22 mouse cellular contexts compared by ENCODE assay signal in the genomic region with DNA sequence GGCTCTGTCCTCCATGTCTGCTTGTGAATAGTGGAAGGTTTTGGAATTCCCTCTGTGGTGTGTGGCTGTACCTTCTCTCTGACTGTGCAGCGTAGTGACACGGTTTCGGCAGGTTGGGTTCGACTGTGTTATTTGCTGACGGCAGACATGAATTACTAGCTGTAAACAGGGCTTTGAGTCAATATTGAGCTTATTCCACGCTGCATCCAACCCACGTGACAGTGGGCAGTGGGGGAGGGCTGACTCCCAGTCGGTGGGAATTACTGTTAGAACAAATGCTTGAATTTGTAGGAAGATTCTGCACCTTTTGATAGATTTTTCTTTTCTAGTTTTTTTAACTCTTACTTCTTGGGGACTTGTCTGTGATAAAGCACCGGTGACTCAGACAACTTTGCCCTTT. TPM values are rescaled to one million over a fixed set of nuclear protein-coding genes. Genes with fewer than 3 reads are reported as not detected.
DNase-seq lines count a peak whose midpoint lies in the region; ATAC-seq and TF ChIP-seq lines count a peak whose summit lies in the region.
"Had no signal": no experiment of that assay in that cellular context is flagged by ENCODE, and none has a peak within 500 bp of the region (broad histone marks: within the 10 kb centered on the region; RNA-seq: fewer than 3 reads in every experiment).

No protein-coding gene starts in this region.

- H3K4me3 ChIP-seq in liver, adult 2 months (ENCODE audit: insufficient read depth, low read depth, low read length) = no peak overlapping the region
- no peak overlapping the region for H3K4me3 ChIP-seq in lung, embryonic 16.5 days (ENCODE audit: low read length)
- H3K4me3 ChIP-seq: forebrain, embryonic 13.5 days; hindbrain, embryonic 12.5 days; limb, embryonic 15.5 days; midbrain, embryonic 10.5 days; myocyte; neural tube, embryonic 13.5 days had no signal

- H3K9ac ChIP-seq in liver, adult 2 months (ENCODE audit: low read depth, low read length) = no peak overlapping the region
- H3K9ac ChIP-seq in lung, embryonic 16.5 days (ENCODE audit: low read length) = no peak overlapping the region
- H3K9ac ChIP-seq: forebrain, embryonic 13.5 days; hindbrain, embryonic 12.5 days; limb, embryonic 15.5 days; neural tube, embryonic 13.5 days had no signal

- H3K4me2 ChIP-seq in lung, embryonic 16.5 days (ENCODE audit: low read depth, low read length) = peak overlapping the region; percentile 25; the same call in 1 of the 2 replicates
- H3K4me2 ChIP-seq: forebrain, embryonic 13.5 days; hindbrain, embryonic 12.5 days; limb, embryonic 15.5 days; neural tube, embryonic 13.5 days had no signal

- peaks cover 21% of the 10 kb centered on the region for H3K4me1 ChIP-seq in liver, adult 2 months (ENCODE audit: control insufficient read depth, insufficient read depth, low read length)
- H3K4me1 ChIP-seq in lung, embryonic 16.5 days (replicated peaks; ENCODE audit: control insufficient read depth, insufficient read depth, low read length) = peaks cover 24% of the 10 kb centered on the region; the same call in 1 of the 2 replicates

- H3K27me3 ChIP-seq in liver, adult 2 months (ENCODE audit: control insufficient read depth, insufficient read depth, low read length) = no peaks in the 10 kb centered on the region
- peaks cover 36% of the 10 kb centered on the region for H3K27me3 ChIP-seq in lung, embryonic 16.5 days (ENCODE audit: control insufficient read depth, insufficient read depth, low read depth, low read length)

- ATAC-seq in lung, embryonic 16.5 days (ENCODE audit: low read depth) = no peak
- ATAC-seq: CD4-positive, CD25-positive, alpha-beta regulatory T cell, adult 4 months; forebrain, embryonic 13.5 days; midbrain, embryonic 16.5 days had no signal

- H3K9me3 ChIP-seq in lung, embryonic 16.5 days (ENCODE audit: control insufficient read depth, low read length) = no peaks in the 10 kb centered on the region
- H3K9me3 ChIP-seq: forebrain, embryonic 13.5 days; hindbrain, embryonic 12.5 days; limb, embryonic 15.5 days; midbrain, embryonic 10.5 days; neural tube, embryonic 13.5 days had no signal

- no peaks in the 10 kb centered on the region for H3K36me3 ChIP-seq in liver, adult 2 months (ENCODE audit: control insufficient read depth, insufficient read depth, low read length)
- no peaks in the 10 kb centered on the region for H3K36me3 ChIP-seq in lung, embryonic 16.5 days (ENCODE audit: control insufficient read depth, insufficient read depth, low read length)
- H3K36me3 ChIP-seq: hindbrain, embryonic 12.5 days; limb, embryonic 15.5 days; midbrain, embryonic 10.5 days; neural tube, embryonic 13.5 days had no signal

- H3K27ac ChIP-seq in liver, adult 2 months (replicated peaks; ENCODE audit: insufficient read depth, low read depth, low read length) = 0 out of 2 replicates have a peak overlapping the region, but pooled peaks have one; percentile 1
- H3K27ac ChIP-seq in lung, embryonic 16.5 days (ENCODE audit: low read length) = no peak overlapping the region
- H3K27ac ChIP-seq: forebrain, embryonic 13.5 days; hindbrain, embryonic 12.5 days; limb, embryonic 15.5 days; midbrain, embryonic 10.5 days; neural tube, embryonic 13.5 days had no signal

- TF ChIP-seq CTCF in liver, adult 2 months (IDR thresholded peaks at IDR 0.05; ENCODE audit: low read depth, low read length) = no peak

- no peak for TF ChIP-seq POLR2A in liver, adult 2 months (IDR thresholded peaks at IDR 0.05; ENCODE audit: extremely low read depth, insufficient read depth, low read length)

- 26% methylated on average over 9 of the region's 9 CpGs for WGBS in liver, adult 2 months
- 48% methylated on average over 9 of the region's 9 CpGs for WGBS in lung, embryonic 16.5 days

- peak; percentile 16 for DNase-seq in adrenal gland, postnatal 10 days
- no peak for DNase-seq in adrenal gland, adult 18-20 months (ENCODE audit: low spot score in 2 of 2)
- peak; percentile 71 for DNase-seq in liver, adult 2 months (ENCODE audit: extremely low read depth, low read depth, low spot score)
- DNase-seq in liver = no peak
- no peak for DNase-seq in lung, postnatal 10 days
- no peak for DNase-seq in spleen, adult 18-20 months
- DNase-seq: cerebellum, adult 9-10 months; kidney, adult 9 months; left cerebral cortex, postnatal 4 days; right cerebral cortex, adult 18-20 months; right cerebral cortex, postnatal 4 days; thymus, adult 2 months; thymus, postnatal 4 days had no signal

- peaks cover 9% of the 10 kb centered on the region for H3K79me2 ChIP-seq in liver, adult 2 months (ENCODE audit: control insufficient read depth, insufficient read depth, low read length)

RNA-seq across cellular contexts. Expression of a gene that starts 4.1 kb away (rescaled TPM):
- total RNA-seq in adrenal gland, postnatal 10 days (2021) = 1 to 10 TPM; 1.1 TPM
- total RNA-seq in adrenal gland, adult 18-20 months (2021) = under 1 TPM; 0.22 to 0.96 TPM
- total RNA-seq in liver, adult 2 months (2014; rRNA removed) = 3.9 and 4.7 TPM in 2 replicates
- 2.6 and 2.8 TPM in 2 replicates for polyA plus RNA-seq in liver, adult 2 months (2012; rRNA removed)
- 2.2 TPM in 2 replicates for polyA plus RNA-seq in lung, embryonic 16.5 days (2015; fragmentation: Nextera tagmentation; extraction: Ambion mirVana)
- polyA plus RNA-seq: CD4-positive, CD25-positive, alpha-beta regulatory T cell, adult 4 months; midbrain, embryonic 10.5 days; myocyte had no signal

RNA-seq across cellular contexts. Expression of a gene that starts 16.3 kb away (rescaled TPM):
- under 1 TPM; 0.45 to 0.97 TPM for total RNA-seq in adrenal gland, postnatal 10 days (2021)
- total RNA-seq in adrenal gland, adult 18-20 months (2021) = under 1 TPM; 0.51 to 0.60 TPM
- total RNA-seq in liver, adult 2 months (2014; rRNA removed) = 0.07 TPM in 1 of 2 replicates, not detected in the other
- polyA plus RNA-seq in liver, adult 2 months (2012; rRNA removed) = 0.05 and 0.21 TPM in 2 replicates
- polyA plus RNA-seq in lung, embryonic 16.5 days (2015; fragmentation: Nextera tagmentation; extraction: Ambion mirVana) = 0.21 and 0.41 TPM in 2 replicates

Comparison
In these comparisons a context has a peak if more than half of its experiments do, and no peak if none do; other contexts are left out.
1. DNase-seq: peak in adrenal gland, postnatal 10 days (single experiment) and liver, adult 2 months (single experiment); none in adrenal gland, adult 18-20 months (0 of 2), liver (single experiment), lung, postnatal 10 days (single experiment) and spleen, adult 18-20 months (0 of 2).